Comparison of ENCODE assay signal across 12 mouse cellular contexts in the genomic region with DNA sequence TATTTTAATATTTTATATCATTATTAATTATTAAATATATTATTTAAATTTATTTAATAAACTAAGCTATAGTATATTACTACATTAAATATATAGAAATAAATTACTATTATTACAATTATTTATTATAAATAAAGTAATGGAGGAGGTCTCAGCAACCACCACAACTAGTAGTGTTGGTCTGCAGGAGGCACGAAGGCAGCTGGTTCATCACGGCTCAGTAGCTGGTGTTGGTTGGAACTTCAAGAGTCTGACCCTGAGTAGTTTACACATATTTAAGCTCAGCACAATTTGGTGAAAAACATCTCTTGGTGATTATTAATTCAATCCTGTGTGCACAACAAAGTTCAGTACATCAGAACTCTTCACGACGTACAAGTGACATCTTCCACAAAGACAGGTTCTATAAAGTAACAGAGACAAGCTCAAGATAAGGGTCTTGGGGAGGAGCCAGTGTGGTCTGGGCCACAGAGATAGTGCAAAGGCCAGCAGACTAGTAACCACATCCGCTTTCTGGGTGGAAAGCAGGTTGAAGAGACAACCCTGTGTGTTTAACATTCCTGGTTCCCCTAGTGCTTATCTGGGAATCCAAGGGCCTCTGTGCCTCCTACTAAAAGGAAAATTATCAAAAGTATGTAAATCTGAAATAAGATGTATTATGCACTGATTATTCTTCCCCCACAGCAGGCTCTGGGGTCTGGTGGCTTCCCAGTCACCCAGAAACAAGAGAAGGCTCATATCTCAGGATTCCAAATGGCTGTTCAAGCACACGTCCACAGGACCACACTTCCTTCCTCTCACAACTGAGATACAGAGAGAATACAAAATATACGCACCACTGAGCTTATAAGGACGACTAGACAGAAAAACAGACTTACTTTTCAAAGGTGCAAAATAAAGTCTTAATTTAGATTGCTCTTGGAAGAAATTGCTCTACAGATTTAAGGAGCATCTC. TPM values are rescaled to one million over a fixed set of nuclear protein-coding genes. Genes with fewer than 3 reads are reported as not detected.
DNase-seq lines count a peak whose midpoint lies in the region; ATAC-seq lines count a peak whose summit lies in the region.
"Had no signal": no experiment of that assay in that cellular context is flagged by ENCODE, and none has a peak within 500 bp of the region (broad histone marks: within the 10 kb centered on the region; RNA-seq: fewer than 3 reads in every experiment).

No protein-coding gene starts in this region.

- no peaks in the 10 kb centered on the region for H3K4me1 ChIP-seq in midbrain, embryonic 16.5 days (ENCODE audit: control insufficient read depth, insufficient read depth, low read length)

- H3K9me3 ChIP-seq in midbrain, embryonic 16.5 days (replicated peaks; ENCODE audit: control insufficient read depth, low read length, poor library complexity, severe bottlenecking): no peaks in the 10 kb centered on the region

- H3K27ac ChIP-seq in midbrain, embryonic 16.5 days (ENCODE audit: low read length): no peak overlapping the region

- H3K4me2 ChIP-seq in midbrain, embryonic 16.5 days (ENCODE audit: low read length): no peak overlapping the region
- H3K4me2 ChIP-seq: midbrain, embryonic 11.5 days had no signal

- no peak overlapping the region for H3K9ac ChIP-seq in midbrain, embryonic 16.5 days (ENCODE audit: low read depth, low read length)

- no peak for ATAC-seq in CD4-positive, CD25-positive, alpha-beta regulatory T cell, adult 4 months
- no peak for ATAC-seq in midbrain, embryonic 16.5 days

- H3K27me3 ChIP-seq in midbrain, embryonic 16.5 days (ENCODE audit: control insufficient read depth, insufficient read depth, low read depth, low read length): no peaks in the 10 kb centered on the region

- DNase-seq in CD4-positive, CD25-positive, alpha-beta regulatory T cell, adult 2 months (ENCODE audit: low read depth, low spot score): peak; percentile 9
- peak; percentile 98 for DNase-seq in MEL-GATA-1-ER (ENCODE audit: extremely low read depth, low read depth)
- peak; percentile 86 for DNase-seq in liver
- peak; percentile 31 to 36 for DNase-seq in spleen, postnatal 14 days (ENCODE audit: low spot score in 2 of 2)
- no peak for DNase-seq in kidney, postnatal 36 days
- DNase-seq in embryo, embryonic 10 days (ENCODE audit: low spot score): no peak
- DNase-seq: heart, postnatal 10 days; kidney, postnatal 4 days had no signal

- no peaks in the 10 kb centered on the region for H3K36me3 ChIP-seq in midbrain, embryonic 16.5 days (ENCODE audit: control insufficient read depth, insufficient read depth, low read length)

- 83% methylated on average over 8 of the region's 8 CpGs for WGBS in midbrain, embryonic 16.5 days

- no peak overlapping the region for H3K4me3 ChIP-seq in midbrain, embryonic 16.5 days (ENCODE audit: low read depth, low read length)

RNA-seq across cellular contexts. Expression of gene Ccng2, which starts 27.2 kb away (rescaled TPM):
- polyA plus RNA-seq in CD4-positive, CD25-positive, alpha-beta regulatory T cell, adult 4 months (2017; shearing (Covaris generic)): 10 to 100 TPM; 19.3 to 30.6 TPM
- polyA plus RNA-seq in midbrain, embryonic 16.5 days (2015; fragmentation: Nextera tagmentation; extraction: Ambion mirVana): 66.2 and 73.9 TPM in 2 replicates

RNA-seq across cellular contexts. Expression of gene 2010109A12Rik, which starts 33.5 kb away (rescaled TPM):
- 1 to 10 TPM; 2.0 to 2.8 TPM for polyA plus RNA-seq in CD4-positive, CD25-positive, alpha-beta regulatory T cell, adult 4 months (2017; shearing (Covaris generic))
- 1.2 and 2.2 TPM in 2 replicates for polyA plus RNA-seq in midbrain, embryonic 16.5 days (2015; fragmentation: Nextera tagmentation; extraction: Ambion mirVana)
- polyA plus RNA-seq: small intestine, adult 2 months had no signal

RNA-seq across cellular contexts. Expression of gene Ccni, which starts 33.6 kb away (rescaled TPM):
- polyA plus RNA-seq in CD4-positive, CD25-positive, alpha-beta regulatory T cell, adult 4 months (2017; shearing (Covaris generic)): 10 to 100 TPM; 75.1 to 88.5 TPM
- polyA plus RNA-seq in midbrain, embryonic 16.5 days (2015; fragmentation: Nextera tagmentation; extraction: Ambion mirVana): 135 and 140 TPM in 2 replicates

Comparison
In these comparisons a context has a peak if more than half of its experiments do, and no peak if none do; other contexts are left out.
1. DNase-seq: peak in CD4-positive, CD25-positive, alpha-beta regulatory T cell, adult 2 months (single experiment), MEL-GATA-1-ER (single experiment), liver (single experiment) and spleen, postnatal 14 days (2 of 2); none in kidney, postnatal 36 days (0 of 2) and embryo, embryonic 10 days (single experiment).